Mouse (Mus musculus) liver, postnatal 0 days (tissue): ENCODE results near the gene Nt5c3b.

Experiments used
- CTCF ChIP-seq: sonication (generic); IDR thresholded peaks from 2 replicates; pipeline ENCODE4 v1.5.1; 2016; ENCODE audit warnings: antibody characterized with exemption, low read depth
- EP300 ChIP-seq: IDR thresholded peaks from 2 replicates; pipeline ENCODE4 v1.6.1; 2016; ENCODE audit warnings: antibody characterized with exemption, low read depth, mild to moderate bottlenecking

- TF ChIP-seq CTCF (no peak), EP300 (no peak)
Measured at GRCm38 (mm10) chr11:100403445-100404134, 38.0 kb downstream of the Nt5c3b start.
